Mouse (Mus musculus): ENCODE measurements around the gene Palm3. TPM values are rescaled to one million over a fixed set of nuclear protein-coding genes. Genes with fewer than 3 reads are reported as not detected.

Gene Palm3
- polyA plus RNA-seq, 1 experiment from 2014 or later, result 0.96 TPM

GRCm38 (mm10) chr8:83999057-83999705 is 22.1 kb upstream of the Palm3 start:
- no peak overlapping the region for H3K27ac ChIP-seq (replicated peaks)
- peak overlapping the region; percentile 92 for H3K4me2 ChIP-seq (replicated peaks; ENCODE audit: low read depth)
- no peaks in the 10 kb centered on the region for H3K27me3 ChIP-seq (ENCODE audit: control insufficient read depth, insufficient read depth, low read length)
- 0 out of 2 replicates have a peak overlapping the region, but pooled peaks have one; percentile 66 for H3K9ac ChIP-seq (ENCODE audit: low read length)
- peak overlapping the region; percentile 63; the same call in 1 of the 2 replicates for H3K4me3 ChIP-seq (ENCODE audit: low read depth, low read length)
- DNase-seq (ENCODE audit: low spot score) (no peak), ATAC-seq (ENCODE audit: low FRiP score, low TSS enrichment) (no peak)
- no peaks in the 10 kb centered on the region for H3K9me3 ChIP-seq (ENCODE audit: control insufficient read depth, low read length)
- TF ChIP-seq CTCF (IDR thresholded peaks at IDR 0.05; ENCODE audit: low read depth), result no peak
- no peak for TF ChIP-seq EP300 (optimal IDR thresholded peaks at IDR 0.05)
- 55% methylated on average over 16 of the region's 16 CpGs for WGBS
- H3K36me3 ChIP-seq (ENCODE audit: control insufficient read depth, insufficient read depth, low read length), result peaks cover 6% of the 10 kb centered on the region; the same call in 1 of the 2 replicates
- peaks cover 10% of the 10 kb centered on the region for H3K4me1 ChIP-seq (replicated peaks; ENCODE audit: control insufficient read depth, insufficient read depth)

- Histone ChIP-seq H3K4me2 (replicated peaks; ENCODE audit: low read depth) (no peak overlapping the region), H3K4me3 (ENCODE audit: low read depth, low read length) (no peak overlapping the region), H3K27ac (replicated peaks) (no peak overlapping the region), H3K9ac (ENCODE audit: low read length) (no peak overlapping the region), H3K9me3 (ENCODE audit: control insufficient read depth, low read length) (no peaks in the 10 kb centered on the region), H3K27me3 (ENCODE audit: control insufficient read depth, insufficient read depth, low read length) (no peaks in the 10 kb centered on the region), H3K4me1 (replicated peaks; ENCODE audit: control insufficient read depth, insufficient read depth) (peaks cover 13% of the 10 kb centered on the region), H3K36me3 (ENCODE audit: control insufficient read depth, insufficient read depth, low read length) (peaks cover 5% of the 10 kb centered on the region; the same call in 1 of the 2 replicates)
- ATAC-seq (ENCODE audit: low FRiP score, low TSS enrichment), result no peak
- DNase-seq (ENCODE audit: low spot score), result no peak
- TF ChIP-seq CTCF (IDR thresholded peaks at IDR 0.05; ENCODE audit: low read depth) (no peak), EP300 (optimal IDR thresholded peaks at IDR 0.05) (no peak)
- WGBS, result 95% methylated on average over 2 of the region's 2 CpGs
Measured at GRCm38 (mm10) chr8:83999825-84000224, 21.4 kb upstream of the Palm3 start.

- H3K9me3 ChIP-seq (ENCODE audit: control insufficient read depth, low read length), result no peaks in the 10 kb centered on the region
- no peak for TF ChIP-seq CTCF (IDR thresholded peaks at IDR 0.05; ENCODE audit: low read depth)
- no peak for TF ChIP-seq EP300 (optimal IDR thresholded peaks at IDR 0.05)
- H3K27ac ChIP-seq (replicated peaks), result no peak within 1 kb of the TSS
- peaks cover 13% of the 10 kb centered on the region for H3K4me1 ChIP-seq (replicated peaks; ENCODE audit: control insufficient read depth, insufficient read depth)
- H3K4me3 ChIP-seq (ENCODE audit: low read depth, low read length), result no peak within 1 kb of the TSS
- H3K36me3 ChIP-seq (ENCODE audit: control insufficient read depth, insufficient read depth, low read length), result 0 out of 2 replicates have a peak, but pooled peaks cover 3% of the 10 kb centered on the region
- DNase-seq (ENCODE audit: low spot score) (peak; percentile 36), ATAC-seq (ENCODE audit: low FRiP score, low TSS enrichment) (no peak)
- WGBS, result 49% methylated on average over 53 of the region's 61 CpGs
- H3K4me2 ChIP-seq (replicated peaks; ENCODE audit: low read depth), result peak within 1 kb of the TSS; percentile 17; the same call in 1 of the 2 replicates
- no peak within 1 kb of the TSS for H3K9ac ChIP-seq (ENCODE audit: low read length)
- no peaks in the 10 kb centered on the region for H3K27me3 ChIP-seq (ENCODE audit: control insufficient read depth, insufficient read depth, low read length)
Measured at GRCm38 (mm10) chr8:84001281-84002000, 19.8 kb upstream of the Palm3 start, which contains the start of gene 1700067K01Rik. Gene 1700067K01Rik, plus strand, starts transcription at chr8:84001502.

- TF ChIP-seq EP300 (optimal IDR thresholded peaks at IDR 0.05) (no peak), CTCF (IDR thresholded peaks at IDR 0.05; ENCODE audit: low read depth) (no peak)
- Histone ChIP-seq H3K4me2 (replicated peaks; ENCODE audit: low read depth) (no peak overlapping the region), H3K9me3 (ENCODE audit: control insufficient read depth, low read length) (no peaks in the 10 kb centered on the region), H3K27ac (replicated peaks) (no peak overlapping the region), H3K27me3 (ENCODE audit: control insufficient read depth, insufficient read depth, low read length) (no peaks in the 10 kb centered on the region), H3K9ac (ENCODE audit: low read length) (no peak overlapping the region), H3K4me1 (replicated peaks; ENCODE audit: control insufficient read depth, insufficient read depth) (peaks cover 13% of the 10 kb centered on the region), H3K36me3 (ENCODE audit: control insufficient read depth, insufficient read depth, low read length) (0 out of 2 replicates have a peak, but pooled peaks cover 3% of the 10 kb centered on the region), H3K4me3 (ENCODE audit: low read depth, low read length) (no peak overlapping the region)
- 76% methylated on average over 12 of the region's 12 CpGs for WGBS
- no peak for ATAC-seq (ENCODE audit: low FRiP score, low TSS enrichment)
- DNase-seq (ENCODE audit: low spot score), result no peak
Measured at GRCm38 (mm10) chr8:84002957-84003611, 18.2 kb upstream of the Palm3 start.

- Histone ChIP-seq H3K27me3 (ENCODE audit: control insufficient read depth, insufficient read depth, low read length) (no peaks in the 10 kb centered on the region), H3K9me3 (ENCODE audit: control insufficient read depth, low read length) (no peaks in the 10 kb centered on the region), H3K27ac (replicated peaks) (no peak overlapping the region), H3K4me3 (ENCODE audit: low read depth, low read length) (peak overlapping the region; percentile 54; the same call in 1 of the 2 replicates), H3K36me3 (ENCODE audit: control insufficient read depth, insufficient read depth, low read length) (0 out of 2 replicates have a peak, but pooled peaks cover 3% of the 10 kb centered on the region), H3K4me2 (replicated peaks; ENCODE audit: low read depth) (peak overlapping the region; percentile 77), H3K4me1 (replicated peaks; ENCODE audit: control insufficient read depth, insufficient read depth) (peaks cover 12% of the 10 kb centered on the region), H3K9ac (ENCODE audit: low read length) (no peak overlapping the region)
- DNase-seq (ENCODE audit: low spot score) (no peak), ATAC-seq (ENCODE audit: low FRiP score, low TSS enrichment) (no peak)
- WGBS, result 74% methylated on average over 6 of the region's 6 CpGs
- TF ChIP-seq EP300 (optimal IDR thresholded peaks at IDR 0.05) (no peak), CTCF (IDR thresholded peaks at IDR 0.05; ENCODE audit: low read depth) (no peak)
Measured at GRCm38 (mm10) chr8:84003612-84004246, 17.5 kb upstream of the Palm3 start.

Data from stomach, postnatal 0 days (tissue).